Mouse (Mus musculus): ENCODE data around the gene Pax8.

The Pax8 gene

GRCm38 (mm10) chr2:24460808-24461127 is 14.6 kb downstream of the Pax8 start:
- peak; percentile 77 for DNase-seq

DNA sequence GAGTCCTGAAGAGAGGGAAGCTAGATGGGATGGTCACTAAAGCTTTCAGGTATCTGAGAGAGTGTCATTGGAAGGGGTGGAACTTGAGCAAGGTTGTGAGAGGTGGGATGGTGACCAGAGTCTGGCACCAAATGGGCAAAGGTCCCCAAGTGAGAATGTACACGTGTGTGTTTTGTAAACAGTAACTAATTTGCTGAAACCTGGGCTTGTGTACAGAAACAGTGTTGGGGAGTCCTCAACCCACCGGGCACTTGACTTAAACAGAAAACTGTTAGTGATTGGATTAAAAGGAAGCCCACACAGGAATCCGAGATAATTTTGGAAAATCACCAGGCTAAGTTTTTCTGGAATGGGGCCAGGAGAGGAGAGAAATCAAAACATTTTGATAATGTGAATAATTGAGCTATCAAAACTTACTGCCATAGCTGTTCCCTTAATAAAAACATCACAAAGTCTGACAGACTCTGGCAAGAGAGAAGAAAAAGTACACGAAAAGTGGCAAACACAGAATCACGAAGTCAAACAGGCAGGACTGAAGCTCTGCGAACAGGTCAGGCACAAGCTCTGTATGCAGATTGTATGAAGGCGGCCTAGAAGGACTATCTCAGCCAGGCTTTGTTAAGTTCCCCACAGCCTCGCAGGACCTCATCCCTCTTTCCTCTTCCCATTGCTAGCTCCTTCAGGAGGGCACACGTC is 15.1 kb downstream of the Pax8 start:
- no peak for DNase-seq

- no peak for DNase-seq
These were observed 18.6 kb downstream of the Pax8 start for GRCm38 (mm10) chr2:24456841-24457240.

DNA sequence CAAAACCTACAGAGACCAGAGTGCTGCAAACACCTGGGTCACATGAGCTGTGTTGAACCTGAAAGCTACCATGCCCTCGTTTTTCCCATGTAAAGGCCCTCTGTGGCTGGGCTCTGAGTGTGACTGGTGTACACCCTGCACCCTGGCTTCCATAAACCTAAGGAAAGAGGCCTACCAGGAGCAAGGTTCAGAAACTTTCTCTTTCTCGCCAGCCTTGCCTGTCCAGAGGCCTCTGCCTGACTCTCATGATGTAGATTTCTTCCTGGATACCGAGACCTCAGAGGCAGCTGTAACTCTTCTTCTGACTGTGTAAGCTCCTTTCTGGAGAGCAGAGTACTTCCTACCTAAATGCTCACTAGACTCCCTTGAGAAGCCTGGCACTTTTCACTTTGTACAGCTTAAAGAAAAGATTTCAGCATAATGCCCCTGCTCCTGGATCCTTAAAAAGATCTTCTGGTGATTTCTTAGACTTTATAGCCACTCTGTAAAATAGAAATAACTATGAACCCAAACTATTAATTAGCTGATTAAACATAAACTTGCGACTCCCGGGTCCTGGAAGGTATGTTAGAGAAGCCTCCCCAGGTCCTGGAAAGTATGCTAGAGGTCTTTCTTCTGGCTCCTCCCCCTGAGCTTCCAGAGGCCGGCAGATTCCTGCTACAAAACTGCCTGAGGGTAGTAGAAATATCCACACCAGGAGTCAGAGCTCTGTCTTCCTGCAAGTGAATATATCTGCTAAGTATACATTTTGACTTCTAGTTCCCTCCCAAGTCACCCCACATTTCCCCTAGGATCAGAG is 20.1 kb downstream of the Pax8 start:
- DNase-seq: peak; percentile 51

- no peak for DNase-seq
These were observed 20.9 kb downstream of the Pax8 start for GRCm38 (mm10) chr2:24454429-24455011.

- DNase-seq: peak; percentile 60
These were observed 22.2 kb downstream of the Pax8 start for GRCm38 (mm10) chr2:24453206-24453605.

DNA sequence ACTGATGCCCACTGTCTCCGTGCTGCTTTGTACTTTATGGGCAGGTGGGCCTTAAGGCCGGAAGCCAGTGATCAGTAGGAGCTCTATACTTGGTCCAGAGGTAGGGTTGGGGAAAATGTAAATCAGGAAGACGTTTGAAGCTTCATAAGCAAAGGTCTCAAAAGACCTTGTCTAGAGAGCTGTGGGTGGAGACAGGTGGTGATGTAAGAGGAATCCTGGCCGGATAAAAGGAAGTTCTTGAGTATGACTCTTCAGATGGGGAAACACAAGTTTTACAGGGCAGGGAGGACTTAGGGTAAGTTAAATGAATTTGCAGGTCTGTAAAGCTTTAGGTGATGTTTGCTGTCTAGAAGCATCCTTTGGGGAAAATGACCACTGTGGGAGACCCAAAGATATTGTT is 26.3 kb downstream of the Pax8 start:
- DNase-seq: no peak

DNA sequence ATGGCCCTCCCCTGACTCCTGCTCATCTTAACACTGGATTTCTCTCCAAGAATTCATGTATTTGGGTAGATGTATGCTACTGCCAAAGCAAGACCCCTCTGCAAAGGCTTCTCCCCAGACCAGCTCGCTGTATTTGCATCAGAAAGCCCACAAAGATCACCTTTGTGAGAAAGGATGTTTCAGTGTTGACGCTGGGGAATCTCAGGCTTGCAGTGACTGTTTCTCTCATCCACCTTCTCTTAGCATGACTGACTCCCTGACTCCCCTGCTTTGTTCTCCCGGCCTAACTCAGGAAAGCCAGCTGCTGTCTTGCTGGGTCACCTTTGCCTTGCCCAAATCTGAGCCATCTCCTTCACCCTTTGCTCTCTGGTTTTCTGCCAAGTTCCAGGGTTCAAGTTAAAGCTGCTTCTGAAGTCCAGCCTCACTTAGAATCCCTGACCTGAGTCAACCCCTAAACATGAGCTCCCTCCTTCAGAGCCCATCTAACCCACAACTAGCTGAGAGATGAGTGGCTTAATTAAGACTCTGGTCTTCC is 32.1 kb downstream of the Pax8 start:
- DNase-seq: no peak

GRCm38 (mm10) chr2:24442303-24442925 is 33.0 kb downstream of the Pax8 start:
- no peak for DNase-seq

DNA sequence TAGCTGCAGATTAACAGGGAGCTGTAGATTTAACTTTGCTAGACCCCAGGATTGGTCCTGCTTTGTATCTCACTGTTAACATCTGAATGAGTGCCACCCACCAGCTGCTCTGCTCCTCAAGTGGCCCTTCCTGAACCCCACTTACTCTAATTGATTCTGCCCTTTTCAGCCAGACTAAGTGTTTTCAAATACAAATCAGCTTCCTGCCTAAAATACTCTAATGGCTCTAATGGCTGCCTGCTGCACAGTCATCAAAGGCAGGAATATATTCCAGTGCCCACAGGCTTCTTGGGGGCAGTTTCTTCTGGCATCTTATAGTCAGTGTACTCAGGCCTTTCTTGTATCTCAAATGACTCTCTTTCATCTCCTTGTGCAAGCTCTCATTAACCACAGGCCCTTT is 33.5 kb downstream of the Pax8 start:
- no peak for DNase-seq

GRCm38 (mm10) chr2:24440056-24440455 is 35.3 kb downstream of the Pax8 start:
- no peak for DNase-seq

DNA sequence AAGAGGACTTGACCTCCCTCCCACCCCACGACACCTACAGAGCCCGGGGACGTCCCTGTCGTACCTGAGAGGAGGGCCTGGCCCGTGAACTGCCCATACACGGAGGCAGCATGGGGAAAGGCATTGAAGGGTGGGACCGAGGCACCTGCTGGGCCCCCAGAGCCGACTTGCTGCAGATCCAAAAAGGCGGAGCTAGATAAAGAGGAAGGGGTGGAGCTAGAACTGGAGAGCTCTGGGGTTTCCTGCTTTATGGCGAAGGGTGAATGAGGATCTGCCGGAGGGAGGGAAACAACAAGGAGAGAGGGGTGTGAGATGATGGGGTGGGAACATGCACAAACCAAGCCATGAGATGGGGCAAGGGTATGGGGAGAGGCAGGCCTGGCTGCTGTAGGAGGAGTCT is 39.7 kb downstream of the Pax8 start:
- DNase-seq: no peak

GRCm38 (mm10) chr2:24434670-24435069 is 40.7 kb downstream of the Pax8 start:
- no peak for DNase-seq

- no peak for DNase-seq
These were observed 45.6 kb downstream of the Pax8 start for GRCm38 (mm10) chr2:24429806-24430205.

GRCm38 (mm10) chr2:24427866-24428675 is 47.3 kb downstream of the Pax8 start:
- DNase-seq: peak; percentile 74

DNA sequence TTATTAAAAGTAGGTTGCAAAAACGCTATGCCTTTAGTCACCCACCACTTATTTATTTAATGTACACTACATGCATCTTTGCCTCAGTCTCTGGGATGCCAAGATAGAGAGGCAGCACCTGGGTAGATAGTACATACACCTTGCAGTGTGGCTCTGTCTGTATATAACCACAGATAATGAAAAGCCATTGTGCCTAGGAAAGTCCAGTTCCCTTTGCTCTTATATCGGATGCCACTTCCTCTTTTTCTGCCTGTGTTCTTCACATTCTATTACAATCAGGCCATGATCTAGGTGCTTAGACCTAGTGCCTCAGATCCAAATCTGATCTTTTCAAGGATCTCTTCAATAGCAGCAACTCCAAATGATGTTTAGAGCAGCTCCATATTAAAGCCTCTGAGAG is 49.8 kb downstream of the Pax8 start:
- no peak for DNase-seq

GRCm38 (mm10) chr2:24422815-24423214 is 52.6 kb downstream of the Pax8 start:
- peak; percentile 32 for DNase-seq

GRCm38 (mm10) chr2:24421211-24421863 is 54.1 kb downstream of the Pax8 start:
- DNase-seq: peak; percentile 54

DNA sequence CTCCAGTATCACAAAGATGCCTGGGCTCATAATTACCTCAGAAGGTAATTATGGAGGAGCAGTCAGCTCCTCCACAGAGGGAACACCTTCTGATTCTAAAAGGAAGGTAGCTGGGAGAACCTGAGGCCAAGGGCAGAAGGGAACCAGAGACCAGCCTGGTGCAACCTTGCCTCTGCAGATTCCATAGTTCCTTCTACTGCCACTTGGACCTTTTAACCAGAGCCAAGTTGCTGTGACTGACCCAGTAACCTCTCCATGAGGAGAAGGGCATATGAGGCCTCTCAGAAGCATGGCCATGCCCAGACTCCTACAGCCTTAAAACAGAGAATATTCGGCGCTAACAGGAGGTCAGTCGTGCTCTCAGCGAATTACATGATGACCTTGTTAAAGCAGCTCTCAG is 57.8 kb downstream of the Pax8 start:
- DNase-seq: no peak

GRCm38 (mm10) chr2:24417106-24417505 is 58.3 kb downstream of the Pax8 start:
- DNase-seq: peak; percentile 29

GRCm38 (mm10) chr2:24416668-24417067 is 58.7 kb downstream of the Pax8 start:
- DNase-seq: peak; percentile 68

DNA sequence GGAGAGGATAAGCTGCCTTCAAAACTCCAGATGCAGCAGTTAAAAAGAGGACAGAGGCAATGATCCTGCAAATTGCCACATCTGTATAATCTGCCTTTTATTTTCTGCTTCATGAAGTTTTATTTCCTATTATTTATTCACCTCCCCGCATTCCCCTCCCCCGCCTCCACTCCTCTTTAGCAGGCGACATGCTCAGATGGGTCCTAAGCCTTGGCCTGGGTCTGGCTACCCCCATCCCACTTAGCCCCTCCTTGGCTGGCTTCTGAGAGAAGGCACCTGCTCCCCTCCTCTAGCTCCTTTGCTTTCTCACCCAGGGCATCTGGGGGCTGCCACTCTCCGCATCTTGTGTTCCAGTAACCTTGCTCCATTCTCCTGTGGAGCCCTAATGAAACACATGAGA is 61.7 kb downstream of the Pax8 start:
- peak; percentile 41 for DNase-seq

All from kidney, postnatal 10 days (tissue).